Mouse (Mus musculus) colon, adult 2 months (tissue): ENCODE data around the gene Zc2hc1c. TPM values are rescaled to one million over a fixed set of nuclear protein-coding genes. Genes with fewer than 3 reads are reported as not detected.

Experiments
- polyA plus RNA-seq: library from polyadenylated mRNA; depleted of rRNA; stranded (reverse); fragments of >200 nt; gene quantifications from 2 replicates; pipeline ENCODE4 v1.2.3, GENCODE M21; 2012; rRNA removed

The Zc2hc1c gene
- 0.40 and 0.66 TPM in 2 replicates for polyA plus RNA-seq

GRCm38 (mm10) chr12:85288486-85289156 is at the start of gene Zc2hc1c:
TSS of gene Zc2hc1c (plus strand) at chr12:85288591.

GRCm38 (mm10) chr12:85270319-85270718 is 18.1 kb upstream of the Zc2hc1c start, which contains the start of gene Mlh3:
TSS of gene Mlh3 (minus strand) at chr12:85270599.

GRCm38 (mm10) chr12:85287809-85288485 is 444 bp upstream of the Zc2hc1c start, which contains the start of gene Acyp1:
TSS of gene Acyp1 (minus strand) at chr12:85288438.

GRCm38 (mm10) chr12:85339243-85339729 is 50.9 kb downstream of the Zc2hc1c start, which contains the start of gene Nek9:
TSS of gene Nek9 (minus strand) at chr12:85339362.

Other genes starting within 250 kb of the Zc2hc1c start
- gene Prox2, start 177.8 kb upstream of the Zc2hc1c start, polyA plus RNA-seq, result 1.3 and 1.6 TPM in 2 replicates
- gene Dlst, start 177.8 kb upstream of the Zc2hc1c start, polyA plus RNA-seq, result 83.3 and 92.1 TPM in 2 replicates
- 0.88 and 1.0 TPM in 2 replicates for gene Rps6kl1, start 137.3 kb upstream of the Zc2hc1c start, polyA plus RNA-seq
- gene Pgf, start 110.8 kb upstream of the Zc2hc1c start, polyA plus RNA-seq, result 0.88 and 1.3 TPM in 2 replicates
- 98.1 and 117 TPM in 2 replicates for gene Eif2b2, start 69.1 kb upstream of the Zc2hc1c start, polyA plus RNA-seq
- gene Mlh3, start 18.0 kb upstream of the Zc2hc1c start, polyA plus RNA-seq, result 2.8 and 2.9 TPM in 2 replicates
- gene Acyp1, start 153 bp upstream of the Zc2hc1c start, polyA plus RNA-seq, result 4.0 and 4.9 TPM in 2 replicates
- 20.8 and 22.0 TPM in 2 replicates for gene Nek9, start 50.8 kb downstream of the Zc2hc1c start, polyA plus RNA-seq
- 302 and 363 TPM in 2 replicates for gene Tmed10, start 86.3 kb downstream of the Zc2hc1c start, polyA plus RNA-seq
- 145 and 186 TPM in 2 replicates for gene Fos, start 185.3 kb downstream of the Zc2hc1c start, polyA plus RNA-seq